Mouse (Mus musculus): ENCODE measurements around the gene Clca2.

DNA sequence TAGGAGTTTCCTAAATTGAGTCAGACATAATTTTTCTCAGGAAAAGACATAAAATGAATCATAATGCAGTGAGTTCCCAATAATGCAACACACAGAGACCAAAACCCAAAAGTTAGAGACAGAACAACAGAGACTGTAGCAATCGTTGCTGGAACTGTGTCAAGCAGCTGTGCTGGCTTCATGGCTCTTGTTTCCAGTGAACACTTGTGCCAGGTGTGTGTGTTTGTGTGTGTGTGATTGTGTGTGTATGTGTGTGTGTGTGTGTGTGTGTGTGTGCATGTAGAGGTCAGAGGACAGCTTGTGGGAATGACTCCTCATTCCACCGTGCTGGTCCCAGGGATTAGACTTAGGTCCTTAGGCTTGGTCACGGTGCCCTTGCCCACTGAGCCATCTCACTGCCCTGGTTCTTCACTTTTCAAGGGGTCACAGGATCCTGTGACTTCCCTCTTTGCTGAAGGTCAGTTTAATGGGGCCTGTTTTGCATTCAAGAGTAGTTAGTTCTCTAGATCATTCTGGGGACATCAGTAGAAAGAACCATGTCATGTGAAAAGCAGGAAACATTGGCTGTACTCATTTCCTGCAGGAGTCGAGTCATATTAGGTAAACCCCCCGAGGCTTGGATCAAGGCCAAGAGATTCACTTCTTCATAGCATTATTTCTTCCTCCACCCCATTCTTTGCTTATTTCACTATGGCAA, 6.0 kb upstream of the Clca2 start:
- TF ChIP-seq CTCF (IDR thresholded peaks at IDR 0.05; ENCODE audit: borderline replicate concordance, extremely low read depth, insufficient read depth, insufficient read length) (no peak), POLR2A (IDR thresholded peaks at IDR 0.05; ENCODE audit: borderline replicate concordance, extremely low read depth, insufficient read depth, insufficient read length, poor library complexity, severe bottlenecking) (no peak)

Data from brain, embryonic 14.5 days (tissue).